8 mouse cellular contexts compared by ENCODE assay signal in the genomic region with DNA sequence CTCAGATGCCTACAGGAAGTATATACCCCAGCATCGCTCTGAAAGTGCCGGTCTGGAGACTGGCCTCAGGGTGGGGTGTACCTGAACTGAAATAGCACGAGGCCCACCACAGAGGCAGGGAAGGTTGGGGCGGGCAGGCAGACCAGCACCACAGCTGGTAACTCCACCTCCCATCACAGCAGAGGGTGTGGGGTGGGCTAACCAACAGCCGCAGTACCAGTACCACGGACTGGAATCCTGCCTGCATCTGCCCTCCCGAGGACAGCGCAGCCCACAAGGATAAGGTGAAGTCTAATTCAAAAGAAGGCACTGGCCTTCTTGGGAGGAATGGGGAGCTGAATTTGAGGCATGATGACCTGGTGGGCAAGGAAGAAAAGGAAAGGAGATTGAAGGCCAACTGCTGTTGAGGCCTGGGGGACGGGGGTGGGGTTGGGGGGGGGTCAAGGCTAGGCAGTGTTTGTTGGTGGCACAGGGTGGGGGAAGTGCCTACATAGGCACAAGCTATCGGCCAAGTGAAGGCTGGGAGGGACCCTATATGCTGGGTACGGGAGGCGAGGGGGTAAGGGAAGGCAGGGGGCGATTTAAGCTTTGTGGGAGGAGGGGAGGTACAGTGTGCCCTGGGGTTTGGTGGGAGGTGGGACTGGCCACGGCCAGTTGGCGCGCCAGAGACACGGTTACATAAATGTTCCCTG. TPM values are rescaled to one million over a fixed set of nuclear protein-coding genes. Genes with fewer than 3 reads are reported as not detected.
DNase-seq lines count a peak whose midpoint lies in the region; ATAC-seq and TF ChIP-seq lines count a peak whose summit lies in the region.

No protein-coding gene starts in this region.

- WGBS in kidney, adult 2 months, result 21% methylated on average over 17 of the region's 17 CpGs
- WGBS in bone marrow, adult 2 months, result 7% methylated on average over 17 of the region's 17 CpGs
- 26% methylated on average over 17 of the region's 17 CpGs for WGBS in forebrain, postnatal 0 days
- WGBS in liver, embryonic 13.5 days (ENCODE audit: insufficient replicate concordance), result 15% methylated on average over 17 of the region's 17 CpGs

- DNase-seq in kidney, adult 2 months, result no peak
- DNase-seq in kidney, adult 11 months, result no peak
- DNase-seq in forebrain, postnatal 0 days, result no peak
- no peak for DNase-seq in liver, embryonic 13.5 days
- peak; percentile 58 for DNase-seq in thymus, postnatal 14 days
- no peak for DNase-seq in gastrocnemius, postnatal 14 days
- DNase-seq in layer of hippocampus, adult 11-12 months (ENCODE audit: low spot score), result no peak

- no peaks in the 10 kb centered on the region; the same call in 1 of the 2 replicates for H3K36me3 ChIP-seq in kidney, adult 2 months (ENCODE audit: control insufficient read depth, insufficient read depth, low read length)
- H3K36me3 ChIP-seq in forebrain, postnatal 0 days (ENCODE audit: insufficient read depth), result no peaks in the 10 kb centered on the region
- peaks cover 3% of the 10 kb centered on the region for H3K36me3 ChIP-seq in liver, embryonic 13.5 days

- H3K4me3 ChIP-seq in kidney, adult 2 months (ENCODE audit: insufficient read depth, low read depth, low read length), result peak overlapping the region; percentile 24; the same call in 1 of the 2 replicates
- peak overlapping the region; percentile 31 for H3K4me3 ChIP-seq in bone marrow, adult 2 months (replicated peaks; ENCODE audit: control insufficient read depth, low read depth, low read length)
- H3K4me3 ChIP-seq in forebrain, postnatal 0 days (ENCODE audit: low read depth, low read length), result peak overlapping the region; percentile 26
- H3K4me3 ChIP-seq in liver, embryonic 13.5 days (replicated peaks), result peak overlapping the region; percentile 41

- peaks cover 35% of the 10 kb centered on the region for H3K4me1 ChIP-seq in kidney, adult 2 months (ENCODE audit: control insufficient read depth, insufficient read depth, low read length)
- peaks cover 18% of the 10 kb centered on the region for H3K4me1 ChIP-seq in bone marrow, adult 2 months (ENCODE audit: control insufficient read depth, insufficient read depth, low read length)
- H3K4me1 ChIP-seq in forebrain, postnatal 0 days (ENCODE audit: insufficient read depth), result peaks cover 21% of the 10 kb centered on the region
- peaks cover 38% of the 10 kb centered on the region for H3K4me1 ChIP-seq in liver, embryonic 13.5 days (replicated peaks)

- H3K27ac ChIP-seq in kidney, adult 2 months (ENCODE audit: insufficient read depth, low read depth, low read length), result peak overlapping the region; percentile 95
- peak overlapping the region; percentile 84 for H3K27ac ChIP-seq in bone marrow, adult 2 months (ENCODE audit: control insufficient read depth, insufficient read depth, low read depth, low read length, poor library complexity)
- H3K27ac ChIP-seq in forebrain, postnatal 0 days (ENCODE audit: low read depth, low read length), result peak overlapping the region; percentile 54; the same call in 1 of the 2 replicates
- 0 out of 2 replicates have a peak overlapping the region, but pooled peaks have one; percentile 43 for H3K27ac ChIP-seq in liver, embryonic 13.5 days

- H3K9ac ChIP-seq in forebrain, postnatal 0 days, result peak overlapping the region; percentile 49
- peak overlapping the region; percentile 51; the same call in 1 of the 2 replicates for H3K9ac ChIP-seq in liver, embryonic 13.5 days

- peak overlapping the region; percentile 61 for H3K4me2 ChIP-seq in forebrain, postnatal 0 days (ENCODE audit: low read depth)
- H3K4me2 ChIP-seq in liver, embryonic 13.5 days, result peak overlapping the region; percentile 63

- intact Hi-C loops in gastrocnemius, postnatal 14 days (cut with DNase I; ENCODE audit: low total_unique reads), result no loop called here

- H3K27me3 ChIP-seq in kidney, adult 2 months (replicated peaks; ENCODE audit: control insufficient read depth, insufficient read depth, low read length), result no peaks in the 10 kb centered on the region
- H3K27me3 ChIP-seq in forebrain, postnatal 0 days (ENCODE audit: insufficient read depth, low read length), result no peaks in the 10 kb centered on the region
- H3K27me3 ChIP-seq in liver, embryonic 13.5 days, result peaks cover 22% of the 10 kb centered on the region

- no peaks in the 10 kb centered on the region for H3K9me3 ChIP-seq in forebrain, postnatal 0 days (ENCODE audit: low read length)
- H3K9me3 ChIP-seq in liver, embryonic 13.5 days (replicated peaks), result no peaks in the 10 kb centered on the region

- no peak for ATAC-seq in forebrain, postnatal 0 days
- no peak for ATAC-seq in liver, embryonic 13.5 days (ENCODE audit: low read depth)

- TF ChIP-seq POLR2A in kidney, adult 2 months (IDR thresholded peaks at IDR 0.05; ENCODE audit: low read depth, low read length), result no peak
- TF ChIP-seq POLR2A in bone marrow, adult 2 months (IDR thresholded peaks at IDR 0.05; ENCODE audit: borderline replicate concordance, control insufficient read depth, low read depth, low read length), result no peak

- TF ChIP-seq CTCF in kidney, adult 2 months (conservative IDR thresholded peaks at IDR 0.05; ENCODE audit: insufficient read depth, insufficient read length, low read depth, low read length), result no peak
- TF ChIP-seq CTCF in bone marrow, adult 2 months (IDR thresholded peaks at IDR 0.05; ENCODE audit: control insufficient read depth, insufficient read depth, low read length), result no peak
- peak; percentile 11; the same call in 1 of the 2 replicates for TF ChIP-seq CTCF in forebrain, postnatal 0 days (IDR thresholded peaks at IDR 0.05; ENCODE audit: low read depth)

RNA-seq across cellular contexts. Expression of a gene that starts 20.2 kb away (rescaled TPM):
- not detected in 2 replicates for polyA plus RNA-seq in kidney, adult 2 months (2012; rRNA removed)
- not detected in 2 replicates for polyA plus RNA-seq in bone marrow, adult 2 months (2011; ENCODE audit: insufficient read depth, insufficient read length, low replicate concordance, missing spikeins)
- not detected in 2 replicates for total RNA-seq in forebrain, postnatal 0 days (2014; rRNA removed)
- not detected in 2 replicates for polyA plus RNA-seq in forebrain, postnatal 0 days (2015; fragmentation: Nextera tagmentation; extraction: Ambion mirVana)
- not detected in 2 replicates for polyA plus RNA-seq in liver, embryonic 13.5 days (2015; fragmentation: Nextera tagmentation; extraction: Ambion mirVana)
- not detected for total RNA-seq in gastrocnemius, postnatal 14 days (2021)

RNA-seq across cellular contexts. Expression of a gene that starts 42.3 kb away (rescaled TPM):
- polyA plus RNA-seq in kidney, adult 2 months (2012; rRNA removed), result 30.6 and 31.2 TPM in 2 replicates
- polyA plus RNA-seq in bone marrow, adult 2 months (2011; ENCODE audit: insufficient read depth, insufficient read length, low replicate concordance, missing spikeins), result 38.0 and 58.7 TPM in 2 replicates
- total RNA-seq in forebrain, postnatal 0 days (2014; rRNA removed), result 25.5 and 32.0 TPM in 2 replicates
- 24.8 and 32.0 TPM in 2 replicates for polyA plus RNA-seq in forebrain, postnatal 0 days (2015; fragmentation: Nextera tagmentation; extraction: Ambion mirVana)
- polyA plus RNA-seq in liver, embryonic 13.5 days (2015; fragmentation: Nextera tagmentation; extraction: Ambion mirVana), result 13.6 and 14.1 TPM in 2 replicates
- total RNA-seq in gastrocnemius, postnatal 14 days (2021), result 10 to 100 TPM; 42.5 to 65.2 TPM

Comparison
In these comparisons a context has a peak if more than half of its experiments do, and no peak if none do; other contexts are left out.
1. H3K27ac ChIP-seq: peak in every context shown above with its lines; median percentile 95 in kidney, adult 2 months; 84 in bone marrow, adult 2 months; 54 in forebrain, postnatal 0 days; 43 in liver, embryonic 13.5 days.